Mouse (Mus musculus): ENCODE measurements around the gene Nme2. TPM values are rescaled to one million over a fixed set of nuclear protein-coding genes. Genes with fewer than 3 reads are reported as not detected.

Gene Nme2
- polyA plus RNA-seq (2014; fragmentation: Nextera tagmentation; extraction: Ambion mirVana), result 144 and 155 TPM in 2 replicates

- WGBS, result 6% methylated on average over 6 of the region's 6 CpGs
- H3K4me2 ChIP-seq (ENCODE audit: low read depth, low read length, severe bottlenecking), result peak within 1 kb of the TSS; percentile 86
- peak within 1 kb of the TSS; percentile 64 for H3K4me3 ChIP-seq (ENCODE audit: low read depth, low read length)
- DNase-seq (ENCODE audit: low spot score), result no peak
- no peaks in the 10 kb centered on the region for H3K27me3 ChIP-seq (ENCODE audit: control insufficient read depth, insufficient read depth, low read length)
- peak within 1 kb of the TSS; percentile 87 for H3K27ac ChIP-seq (ENCODE audit: low read depth, low read length)
- H3K9ac ChIP-seq (ENCODE audit: low read length), result peak within 1 kb of the TSS; percentile 79
- H3K36me3 ChIP-seq (ENCODE audit: control insufficient read depth, insufficient read depth, low read length), result peaks cover 8% of the 10 kb centered on the region; the same call in 1 of the 2 replicates
- no peak; the same call in 1 of the 2 replicates for ATAC-seq (replicated peaks; ENCODE audit: low FRiP score)
- H3K9me3 ChIP-seq (ENCODE audit: control insufficient read depth, low read length), result no peaks in the 10 kb centered on the region
- H3K4me1 ChIP-seq (replicated peaks; ENCODE audit: control insufficient read depth, insufficient read depth, low read length), result peaks cover 5% of the 10 kb centered on the region; the same call in 1 of the 2 replicates
Observed at GRCm38 (mm10) chr11:93956159-93956558, at the start of gene Nme2. Gene Nme2 (minus strand): TSS chr11:93956259.

GRCm38 (mm10) chr11:94003346-94003745 is 47.3 kb upstream of the Nme2 start:
- ATAC-seq (replicated peaks; ENCODE audit: low FRiP score), result no peak
- Histone ChIP-seq H3K27ac (ENCODE audit: low read depth, low read length) (no peak overlapping the region), H3K4me2 (ENCODE audit: low read depth, low read length, severe bottlenecking) (no peak overlapping the region), H3K27me3 (ENCODE audit: control insufficient read depth, insufficient read depth, low read length) (no peaks in the 10 kb centered on the region), H3K9ac (ENCODE audit: low read length) (no peak overlapping the region), H3K9me3 (ENCODE audit: control insufficient read depth, low read length) (no peaks in the 10 kb centered on the region), H3K4me3 (ENCODE audit: low read depth, low read length) (no peak overlapping the region), H3K36me3 (ENCODE audit: control insufficient read depth, insufficient read depth, low read length) (no peaks in the 10 kb centered on the region), H3K4me1 (replicated peaks; ENCODE audit: control insufficient read depth, insufficient read depth, low read length) (no peaks in the 10 kb centered on the region)
- DNase-seq (ENCODE audit: low spot score), result no peak
- 92% methylated on average over 2 of the region's 2 CpGs for WGBS

GRCm38 (mm10) chr11:93999276-93999675 is 43.2 kb upstream of the Nme2 start:
- DNase-seq (ENCODE audit: low spot score), result no peak
- no peaks in the 10 kb centered on the region for H3K36me3 ChIP-seq (ENCODE audit: control insufficient read depth, insufficient read depth, low read length)
- H3K27ac ChIP-seq (ENCODE audit: low read depth, low read length), result no peak overlapping the region
- no peak for ATAC-seq (replicated peaks; ENCODE audit: low FRiP score)
- H3K4me3 ChIP-seq (ENCODE audit: low read depth, low read length), result no peak overlapping the region
- no peak overlapping the region for H3K9ac ChIP-seq (ENCODE audit: low read length)
- no peaks in the 10 kb centered on the region for H3K9me3 ChIP-seq (ENCODE audit: control insufficient read depth, low read length)
- no peak overlapping the region for H3K4me2 ChIP-seq (ENCODE audit: low read depth, low read length, severe bottlenecking)
- no peaks in the 10 kb centered on the region for H3K27me3 ChIP-seq (ENCODE audit: control insufficient read depth, insufficient read depth, low read length)
- H3K4me1 ChIP-seq (replicated peaks; ENCODE audit: control insufficient read depth, insufficient read depth, low read length), result peaks cover 11% of the 10 kb centered on the region; the same call in 1 of the 2 replicates

- Histone ChIP-seq H3K4me2 (ENCODE audit: low read depth, low read length, severe bottlenecking) (peak overlapping the region; percentile 95), H3K4me1 (replicated peaks; ENCODE audit: control insufficient read depth, insufficient read depth, low read length) (peaks cover 11% of the 10 kb centered on the region; the same call in 1 of the 2 replicates), H3K9me3 (ENCODE audit: control insufficient read depth, low read length) (no peaks in the 10 kb centered on the region), H3K4me3 (ENCODE audit: low read depth, low read length) (peak overlapping the region; percentile 88), H3K27ac (ENCODE audit: low read depth, low read length) (no peak overlapping the region), H3K27me3 (ENCODE audit: control insufficient read depth, insufficient read depth, low read length) (no peaks in the 10 kb centered on the region), H3K9ac (ENCODE audit: low read length) (peak overlapping the region; percentile 82), H3K36me3 (ENCODE audit: control insufficient read depth, insufficient read depth, low read length) (no peaks in the 10 kb centered on the region)
- 37% methylated on average over 13 of the region's 13 CpGs for WGBS
- no peak for DNase-seq (ENCODE audit: low spot score)
- no peak for ATAC-seq (replicated peaks; ENCODE audit: low FRiP score)
Observed at GRCm38 (mm10) chr11:93997141-93997775, 41.2 kb upstream of the Nme2 start.

- Histone ChIP-seq H3K9me3 (ENCODE audit: control insufficient read depth, low read length) (no peaks in the 10 kb centered on the region), H3K4me3 (ENCODE audit: low read depth, low read length) (peak overlapping the region; percentile 88), H3K4me1 (replicated peaks; ENCODE audit: control insufficient read depth, insufficient read depth, low read length) (peaks cover 11% of the 10 kb centered on the region; the same call in 1 of the 2 replicates), H3K4me2 (ENCODE audit: low read depth, low read length, severe bottlenecking) (peak overlapping the region; percentile 95), H3K27me3 (ENCODE audit: control insufficient read depth, insufficient read depth, low read length) (no peaks in the 10 kb centered on the region), H3K27ac (ENCODE audit: low read depth, low read length) (peak overlapping the region; percentile 81), H3K36me3 (ENCODE audit: control insufficient read depth, insufficient read depth, low read length) (no peaks in the 10 kb centered on the region), H3K9ac (ENCODE audit: low read length) (peak overlapping the region; percentile 82)
- ATAC-seq (replicated peaks; ENCODE audit: low FRiP score), result peak; percentile 71
- peak; percentile 77 for DNase-seq (ENCODE audit: low spot score)
- under 1% methylated on average over 58 of the region's 58 CpGs for WGBS
Observed at GRCm38 (mm10) chr11:93996306-93997140, 40.5 kb upstream of the Nme2 start.

GRCm38 (mm10) chr11:93995720-93996305 is 39.8 kb upstream of the Nme2 start, which contains the start of gene Spag9:
Gene Spag9 (plus strand): TSS chr11:93996091.
- H3K4me2 ChIP-seq (ENCODE audit: low read depth, low read length, severe bottlenecking), result peak within 1 kb of the TSS; percentile 95
- DNase-seq (ENCODE audit: low spot score), result peak; percentile 96

GRCm38 (mm10) chr11:93995111-93995719 is 39.2 kb upstream of the Nme2 start:
- Histone ChIP-seq H3K4me3 (ENCODE audit: low read depth, low read length) (peak overlapping the region; percentile 88), H3K9ac (ENCODE audit: low read length) (peak overlapping the region; percentile 76), H3K4me1 (replicated peaks; ENCODE audit: control insufficient read depth, insufficient read depth, low read length) (peaks cover 11% of the 10 kb centered on the region; the same call in 1 of the 2 replicates), H3K27me3 (ENCODE audit: control insufficient read depth, insufficient read depth, low read length) (no peaks in the 10 kb centered on the region), H3K9me3 (ENCODE audit: control insufficient read depth, low read length) (no peaks in the 10 kb centered on the region), H3K4me2 (ENCODE audit: low read depth, low read length, severe bottlenecking) (peak overlapping the region; percentile 95), H3K27ac (ENCODE audit: low read depth, low read length) (peak overlapping the region; percentile 84), H3K36me3 (ENCODE audit: control insufficient read depth, insufficient read depth, low read length) (no peaks in the 10 kb centered on the region)
- peak; percentile 23 for ATAC-seq (replicated peaks; ENCODE audit: low FRiP score)
- 8% methylated on average over 15 of the region's 15 CpGs for WGBS
- peak; percentile 51 for DNase-seq (ENCODE audit: low spot score)

More at GRCm38 (mm10) chr11:93995720-93996305, 39.8 kb upstream of the Nme2 start, which contains the start of gene Spag9:
- Histone ChIP-seq H3K4me1 (replicated peaks; ENCODE audit: control insufficient read depth, insufficient read depth, low read length) (peaks cover 11% of the 10 kb centered on the region; the same call in 1 of the 2 replicates), H3K9ac (ENCODE audit: low read length) (peak within 1 kb of the TSS; percentile 82), H3K4me3 (ENCODE audit: low read depth, low read length) (peak within 1 kb of the TSS; percentile 88), H3K27me3 (ENCODE audit: control insufficient read depth, insufficient read depth, low read length) (no peaks in the 10 kb centered on the region), H3K36me3 (ENCODE audit: control insufficient read depth, insufficient read depth, low read length) (no peaks in the 10 kb centered on the region), H3K27ac (ENCODE audit: low read depth, low read length) (peak within 1 kb of the TSS; percentile 84), H3K9me3 (ENCODE audit: control insufficient read depth, low read length) (no peaks in the 10 kb centered on the region)
- under 1% methylated on average over 56 of the region's 70 CpGs for WGBS
- ATAC-seq (replicated peaks; ENCODE audit: low FRiP score), result peak; percentile 93

GRCm38 (mm10) chr11:93994531-93994930 is 38.5 kb upstream of the Nme2 start:
- no peak for ATAC-seq (replicated peaks; ENCODE audit: low FRiP score)
- WGBS, result 74% methylated on average over 5 of the region's 5 CpGs

More at GRCm38 (mm10) chr11:93994531-93994930, 38.5 kb upstream of the Nme2 start:
- Histone ChIP-seq H3K9me3 (ENCODE audit: control insufficient read depth, low read length) (no peaks in the 10 kb centered on the region), H3K27ac (ENCODE audit: low read depth, low read length) (no peak overlapping the region), H3K36me3 (ENCODE audit: control insufficient read depth, insufficient read depth, low read length) (no peaks in the 10 kb centered on the region), H3K27me3 (ENCODE audit: control insufficient read depth, insufficient read depth, low read length) (no peaks in the 10 kb centered on the region), H3K4me3 (ENCODE audit: low read depth, low read length) (no peak overlapping the region; the same call in 1 of the 2 replicates), H3K4me1 (replicated peaks; ENCODE audit: control insufficient read depth, insufficient read depth, low read length) (peaks cover 11% of the 10 kb centered on the region; the same call in 1 of the 2 replicates), H3K9ac (ENCODE audit: low read length) (no peak overlapping the region), H3K4me2 (ENCODE audit: low read depth, low read length, severe bottlenecking) (peak overlapping the region; percentile 95)
- DNase-seq (ENCODE audit: low spot score), result no peak
